Mouse (Mus musculus): ENCODE results near the gene Arhgef6.

Arhgef6 gene

DNA sequence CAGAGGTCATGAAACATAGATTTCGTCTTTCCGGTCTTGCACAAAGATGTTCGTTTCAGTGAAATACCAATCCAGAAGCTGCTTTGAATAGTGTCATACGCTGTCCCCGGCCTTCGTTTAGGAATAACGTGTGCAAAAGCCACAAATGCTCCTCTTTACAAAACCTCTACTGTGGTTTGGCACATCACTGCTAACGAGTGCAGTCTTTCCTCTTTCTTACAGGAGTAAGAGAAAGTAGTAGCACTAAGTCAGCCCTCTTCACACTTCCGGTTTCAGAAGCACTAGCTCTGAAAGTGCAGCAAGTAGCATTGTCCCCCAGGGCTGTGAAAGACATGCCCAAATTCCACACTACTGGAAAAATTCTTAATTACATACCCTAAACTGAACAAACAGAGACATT is 142.2 kb downstream of the Arhgef6 start:
- DNase-seq (ENCODE audit: low spot score), result no peak

DNA sequence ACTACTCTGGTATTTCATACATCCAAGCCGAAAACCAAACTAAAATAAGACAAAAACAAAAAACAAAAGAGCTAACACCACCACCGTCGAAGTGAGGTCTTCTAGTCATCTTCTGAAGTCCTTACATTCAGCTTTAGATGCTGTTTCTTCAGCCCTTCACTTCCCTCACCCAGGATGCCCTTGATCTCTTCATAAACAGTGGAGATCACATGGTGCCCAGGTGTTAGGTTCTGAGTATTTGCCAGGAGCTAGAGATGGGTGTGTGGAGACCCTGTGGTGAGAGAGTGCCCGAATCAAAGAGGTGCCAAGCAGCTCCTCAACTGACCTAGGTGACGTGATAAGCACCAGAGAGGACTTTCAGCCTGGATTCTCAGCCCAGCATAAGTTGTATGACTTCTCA is 149.2 kb downstream of the Arhgef6 start:
- DNase-seq (ENCODE audit: low spot score), result no peak

DNA sequence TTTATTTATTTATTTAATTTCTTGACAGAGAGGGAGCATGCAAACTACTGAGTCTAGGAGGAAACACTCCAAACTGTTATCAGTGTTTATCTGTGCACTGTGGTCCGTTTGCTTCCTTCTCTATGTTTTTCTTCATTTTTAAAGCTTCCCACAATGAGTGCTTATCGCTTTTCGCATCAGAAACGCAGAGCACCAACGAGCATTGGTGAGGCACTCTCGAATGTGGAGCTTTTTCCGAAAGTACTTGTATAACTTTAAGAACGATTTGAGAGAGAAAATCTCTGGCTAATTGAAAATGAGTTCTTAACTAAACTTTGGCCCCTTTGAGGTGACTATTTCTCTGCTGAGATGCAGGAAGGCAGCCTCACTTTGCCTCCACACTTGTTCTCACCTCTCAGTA is 151.2 kb downstream of the Arhgef6 start:
- no peak for DNase-seq (ENCODE audit: low spot score)

DNA sequence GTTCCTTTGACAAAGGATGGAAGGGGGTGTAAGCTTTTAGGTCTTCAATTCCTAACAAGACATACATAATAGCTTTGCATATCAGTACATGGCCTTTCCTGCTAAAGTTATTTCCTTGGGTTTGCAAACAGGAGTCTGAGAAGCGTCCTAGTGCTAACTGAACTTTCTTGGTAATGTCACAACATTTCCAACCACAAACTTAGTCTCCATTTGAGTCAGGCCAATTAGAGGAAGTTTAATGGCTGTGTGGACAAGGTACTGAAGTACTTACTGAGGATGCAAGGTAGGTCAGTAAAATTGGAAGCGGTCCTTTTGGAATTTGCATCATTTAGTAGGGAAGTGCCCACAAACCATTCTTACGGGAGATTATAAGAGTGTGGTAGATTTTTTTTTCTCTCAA is 155.2 kb downstream of the Arhgef6 start:
- no peak for DNase-seq (ENCODE audit: low spot score)

GRCm38 (mm10) chrX:57182470-57182869 is 156.1 kb downstream of the Arhgef6 start:
- no peak for DNase-seq (ENCODE audit: low spot score)

Data from embryo, embryonic 10 days (tissue).